Mouse (Mus musculus) C2C12 (cell line): ENCODE results near the gene Myo7a.

Source experiments
- CEBPB ChIP-seq: IDR thresholded peaks from one replicate; pipeline ENCODE4 v1.6.1; 2011; ENCODE audit warnings: low read depth, mild to moderate bottlenecking, control low read depth, moderate library complexity
- CTCF ChIP-seq: IDR thresholded peaks from one replicate; pipeline ENCODE4 v1.5.1; 2011; ENCODE audit not compliant: control insufficient read depth, insufficient read depth, insufficient read length
- FOSL1 ChIP-seq: IDR thresholded peaks from one replicate; pipeline ENCODE4 v1.8.0; 2011; ENCODE audit warnings: mild to moderate bottlenecking, low read length; ENCODE audit not compliant: poor library complexity, insufficient read depth, severe bottlenecking
- MAX ChIP-seq: IDR thresholded peaks from one replicate; pipeline ENCODE4 v1.6.1; 2011; ENCODE audit warnings: mild to moderate bottlenecking, control low read depth
- MYOD1 ChIP-seq: IDR thresholded peaks from one replicate; pipeline ENCODE4 v1.6.1; 2011; ENCODE audit warnings: low read depth; ENCODE audit not compliant: control insufficient read depth, insufficient read length
- MYOG ChIP-seq: IDR thresholded peaks from one replicate; pipeline ENCODE4 v1.6.1; 2011; ENCODE audit not compliant: control insufficient read depth, insufficient read length; ENCODE audit errors: extremely low read depth

DNA sequence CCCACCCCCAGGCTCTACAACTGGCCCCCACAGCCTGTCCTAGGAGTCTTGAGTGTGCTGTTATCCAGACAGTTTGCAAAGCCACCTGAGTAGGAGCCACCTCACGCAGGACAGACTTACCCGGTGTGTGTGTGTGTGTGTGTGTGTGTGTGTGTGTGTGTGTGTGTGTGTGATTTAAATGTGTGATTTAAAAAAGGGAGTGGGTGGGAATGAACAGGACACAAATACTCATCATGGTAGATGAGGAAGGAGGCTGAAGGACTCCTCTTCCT, 573 bp upstream of the Myo7a start:
- no peak for TF ChIP-seq CTCF
- no peak for TF ChIP-seq MAX
- TF ChIP-seq MYOG = no peak
- TF ChIP-seq MYOD1 = no peak
- no peak for TF ChIP-seq CEBPB
- no peak for TF ChIP-seq FOSL1
